Mouse (Mus musculus) bone marrow, adult 2 months (tissue): ENCODE measurements at regions not wholly inside any gene's neighbourhood (a gene's known extent, or its start where the extent isn't known, plus 50 kb on each side); places are given as distances from the start of the nearest gene placed in this dataset.

Experiments used
- H3K27ac ChIP-seq: fragments of 200-500 bp; 2 replicates; pipeline ENCODE4 v1.5.1; 2012; ENCODE audit warnings: low read depth, mild to moderate bottlenecking, control low read depth, inconsistent platforms, low read length; ENCODE audit not compliant: control insufficient read depth, poor library complexity, insufficient read depth
- H3K4me1 ChIP-seq: fragments of 200-500 bp; 2 replicates; pipeline ENCODE4 v1.6.1; 2011; ENCODE audit warnings: low read length; ENCODE audit not compliant: control insufficient read depth, insufficient read depth
- H3K4me3 ChIP-seq: fragments of 200-500 bp; replicated peaks from 2 replicates; pipeline ENCODE3; 2011; ENCODE audit warnings: mild to moderate bottlenecking, low read depth, low read length, control low read depth; ENCODE audit not compliant: control insufficient read depth
- CTCF ChIP-seq: fragments of 200-500 bp; IDR thresholded peaks from 2 replicates; pipeline ENCODE4 v1.5.1; 2011; ENCODE audit warnings: low read length, control low read depth; ENCODE audit not compliant: control insufficient read depth, insufficient read depth
- POLR2A ChIP-seq: fragments of 200-500 bp; IDR thresholded peaks from 2 replicates; pipeline ENCODE4 v1.6.1; 2011; ENCODE audit warnings: low read depth, mild to moderate bottlenecking, control low read depth, low read length, borderline replicate concordance; ENCODE audit not compliant: control insufficient read depth
- WGBS: fragments of 180-500 bp; shearing (Covaris S2); methylation state at CpG from one replicate; pipeline ENCODE4 v1.1.7; 2018; 5-methylcytosine and 5-hydroxymethylcytosine counted together

- TF ChIP-seq CTCF (no peak), POLR2A (no peak)
- H3K4me1 ChIP-seq = no peaks in the 10 kb centered on the region; the same call in 1 of the 2 replicates
- no peak overlapping the region for H3K4me3 ChIP-seq
Measured at GRCm38 (mm10) chr10:117925611-117926555, 80.0 kb upstream of the Rap1b start.

GRCm38 (mm10) chr10:117928998-117929397, 83.2 kb upstream of the Rap1b start:
- TF ChIP-seq CTCF (no peak), POLR2A (no peak)
- 6% methylated on average over 5 of the region's 5 CpGs for WGBS
- no peaks in the 10 kb centered on the region; the same call in 1 of the 2 replicates for H3K4me1 ChIP-seq

More at GRCm38 (mm10) chr10:117925611-117926555, 80.0 kb upstream of the Rap1b start:
- 45% methylated on average over 31 of the region's 31 CpGs for WGBS
- H3K27ac ChIP-seq = peak overlapping the region; percentile 50

GRCm38 (mm10) chr10:117934797-117935196, 89.0 kb upstream of the Rap1b start:
- H3K27ac ChIP-seq = no peak overlapping the region
- H3K4me3 ChIP-seq = no peak overlapping the region
- WGBS = 19% methylated on average over 9 of the region's 9 CpGs
- peaks cover 3% of the 10 kb centered on the region for H3K4me1 ChIP-seq
- TF ChIP-seq CTCF (no peak), POLR2A (no peak)

More at GRCm38 (mm10) chr10:117928998-117929397, 83.2 kb upstream of the Rap1b start:
- Histone ChIP-seq H3K27ac (no peak overlapping the region), H3K4me3 (no peak overlapping the region)

- Histone ChIP-seq H3K27ac (no peak overlapping the region), H3K4me3 (no peak overlapping the region), H3K4me1 (peaks cover 6% of the 10 kb centered on the region)
- TF ChIP-seq POLR2A (no peak), CTCF (no peak)
- WGBS = 74% methylated on average over 8 of the region's 8 CpGs
Measured at GRCm38 (mm10) chr10:117938717-117939116, 92.9 kb upstream of the Rap1b start.

GRCm38 (mm10) chr10:117940441-117941265, 94.8 kb upstream of the Rap1b start:
- TF ChIP-seq CTCF = no peak
- no peak for TF ChIP-seq POLR2A
- H3K27ac ChIP-seq = no peak overlapping the region
- H3K4me3 ChIP-seq = no peak overlapping the region
- WGBS = 18% methylated on average over 10 of the region's 10 CpGs
- peaks cover 4% of the 10 kb centered on the region; the same call in 1 of the 2 replicates for H3K4me1 ChIP-seq

GRCm38 (mm10) chr10:117941266-117941651, 95.4 kb upstream of the Rap1b start:
- H3K27ac ChIP-seq = no peak overlapping the region
- H3K4me1 ChIP-seq = peaks cover 4% of the 10 kb centered on the region; the same call in 1 of the 2 replicates
- TF ChIP-seq CTCF = no peak
- no peak for TF ChIP-seq POLR2A
- no peak overlapping the region for H3K4me3 ChIP-seq
- WGBS = 23% methylated on average over 3 of the region's 3 CpGs

- WGBS = 59% methylated on average over 6 of the region's 6 CpGs
- H3K4me1 ChIP-seq = peaks cover 4% of the 10 kb centered on the region; the same call in 1 of the 2 replicates
- TF ChIP-seq CTCF = no peak
- no peak for TF ChIP-seq POLR2A
Measured at GRCm38 (mm10) chr10:117943702-117944307, 98.0 kb upstream of the Rap1b start.

More at GRCm38 (mm10) chr10:117943702-117944307, 98.0 kb upstream of the Rap1b start:
- H3K4me3 ChIP-seq = no peak overlapping the region
- H3K27ac ChIP-seq = peak overlapping the region; percentile 26; the same call in 1 of the 2 replicates
